Mouse (Mus musculus) E14TG2a.4 (cell line): ENCODE measurements around the gene Gipc2.

ENCODE experiments used
- CTCF ChIP-seq: conservative IDR thresholded peaks from 2 replicates; pipeline ENCODE4 v1.5.1; 2014; ENCODE audit warnings: low read length
- POU5F1 ChIP-seq: IDR thresholded peaks from 2 replicates; pipeline ENCODE4 v1.6.1; 2014; ENCODE audit warnings: low read length, borderline replicate concordance

GRCm38 (mm10) chr3:152154095-152154494 lies 11.9 kb downstream of the Gipc2 start:
- TF ChIP-seq CTCF: no peak
- TF ChIP-seq POU5F1: no peak
